Mouse (Mus musculus): ENCODE data around the gene Gm20388.

DNA sequence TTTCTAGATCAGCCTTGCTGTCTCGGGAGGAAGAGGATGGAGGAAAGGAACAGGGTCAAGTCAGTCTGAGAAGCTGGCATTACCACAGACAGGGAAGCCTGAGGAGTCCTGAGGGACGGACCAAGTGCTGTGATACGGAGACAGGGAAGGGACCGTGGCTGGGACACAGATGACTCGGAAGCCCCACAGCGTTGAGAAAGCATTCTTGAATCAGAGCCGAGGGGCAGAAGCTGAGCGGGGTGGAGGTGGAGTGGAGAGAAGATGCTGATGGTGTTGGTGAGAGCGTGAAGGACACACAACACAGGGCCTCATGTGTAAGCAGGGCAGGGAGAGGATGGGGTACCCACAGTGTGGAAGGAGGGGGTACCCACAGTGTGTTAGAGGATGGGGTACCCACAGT, 2384.7 kb downstream of the Gm20388 start:
- TF ChIP-seq CTCF (IDR thresholded peaks at IDR 0.05; ENCODE audit: low read depth) (no peak), EP300 (IDR thresholded peaks at IDR 0.05; ENCODE audit: low read depth) (no peak)

Data from liver, embryonic 14.5 days (tissue).